Mouse (Mus musculus): ENCODE data around the gene Ly6g6f. TPM values are rescaled to one million over a fixed set of nuclear protein-coding genes. Genes with fewer than 3 reads are reported as not detected.

The Ly6g6f gene
- polyA plus RNA-seq, 1 experiment from 2014 or later: 1.0 TPM

GRCm38 (mm10) chr17:35076507-35077176 is 8.8 kb downstream of the Ly6g6f start, which contains the start of gene Ly6g6e:
Gene Ly6g6e, plus strand, starts transcription at chr17:35076902.
- H3K4me1 ChIP-seq: peaks cover 29% of the 10 kb centered on the region
- no peaks in the 10 kb centered on the region for H3K36me3 ChIP-seq
- H3K27me3 ChIP-seq (replicated peaks): peaks cover 15% of the 10 kb centered on the region
- H3K9ac ChIP-seq: peak within 1 kb of the TSS; percentile 70
- H3K4me2 ChIP-seq: peak within 1 kb of the TSS; percentile 67
- H3K9me3 ChIP-seq: peaks cover 2% of the 10 kb centered on the region; the same call in 1 of the 2 replicates
- 36% methylated on average over 10 of the region's 10 CpGs for WGBS
- peak within 1 kb of the TSS; percentile 41 for H3K4me3 ChIP-seq
- H3K27ac ChIP-seq (replicated peaks): peak within 1 kb of the TSS; percentile 13; the same call in 1 of the 2 replicates
- no peak for ATAC-seq (ENCODE audit: extremely low read depth, insufficient number of reproducible peaks, low FRiP score, low TSS enrichment)

DNA sequence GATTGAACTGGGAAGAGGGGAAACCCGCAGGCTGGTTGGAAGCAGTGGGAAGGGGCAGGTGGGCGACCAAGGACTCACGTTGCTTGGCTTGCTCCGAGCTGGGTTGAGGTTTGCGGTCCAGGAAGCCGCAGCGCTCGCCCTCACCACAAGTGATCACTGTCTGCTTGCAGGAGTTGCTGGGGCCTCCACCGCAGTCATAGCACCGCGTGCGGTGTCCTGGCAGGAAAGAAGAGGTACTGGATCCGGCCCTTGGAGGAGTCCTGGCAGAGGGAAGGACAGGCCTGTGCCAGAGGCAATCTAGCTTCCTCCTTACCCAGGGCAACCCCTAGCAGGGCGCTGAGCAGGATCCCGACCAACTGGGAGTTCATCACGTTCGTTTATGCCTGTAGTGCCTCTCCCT is 11.3 kb downstream of the Ly6g6f start:
- Histone ChIP-seq H3K4me1 (peaks cover 22% of the 10 kb centered on the region), H3K27ac (replicated peaks) (no peak overlapping the region), H3K9ac (0 out of 2 replicates have a peak overlapping the region, but pooled peaks have one; percentile 37), H3K4me3 (no peak overlapping the region), H3K9me3 (peaks cover 2% of the 10 kb centered on the region; the same call in 1 of the 2 replicates), H3K36me3 (no peaks in the 10 kb centered on the region), H3K27me3 (replicated peaks) (peaks cover 11% of the 10 kb centered on the region), H3K4me2 (no peak overlapping the region)
- whole genome bisulfite sequencing: 49% methylated on average over 17 of the region's 17 CpGs
- no peak for ATAC-seq (ENCODE audit: extremely low read depth, insufficient number of reproducible peaks, low FRiP score, low TSS enrichment)

DNA sequence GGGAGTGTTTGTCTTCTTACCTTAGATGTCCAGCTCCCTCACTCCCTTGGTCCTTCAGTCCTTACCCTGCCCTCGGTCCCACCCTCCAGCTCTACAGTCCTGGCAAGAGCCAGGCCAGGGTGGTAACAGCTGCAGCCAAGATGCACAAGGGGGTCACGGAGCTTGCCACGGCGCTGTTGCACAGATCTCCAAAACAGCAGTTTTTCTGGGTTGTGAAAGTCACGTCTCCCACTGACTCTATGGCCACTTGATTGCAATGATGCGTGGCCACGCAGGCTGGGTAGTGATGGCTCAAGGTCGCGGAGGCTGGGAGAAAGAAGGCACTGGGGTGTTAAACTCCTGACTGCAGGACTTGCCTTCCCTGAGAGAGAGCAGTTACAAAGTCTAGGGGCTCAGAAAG is 14.0 kb downstream of the Ly6g6f start:
- Histone ChIP-seq H3K4me3 (no peak overlapping the region), H3K9ac (no peak overlapping the region), H3K4me1 (peaks cover 6% of the 10 kb centered on the region; the same call in 1 of the 2 replicates), H3K27ac (replicated peaks) (no peak overlapping the region), H3K4me2 (no peak overlapping the region), H3K36me3 (no peaks in the 10 kb centered on the region), H3K27me3 (replicated peaks) (peaks cover 32% of the 10 kb centered on the region), H3K9me3 (peaks cover 2% of the 10 kb centered on the region; the same call in 1 of the 2 replicates)
- WGBS: 71% methylated on average over 9 of the region's 9 CpGs
- no peak for ATAC-seq (ENCODE audit: extremely low read depth, insufficient number of reproducible peaks, low FRiP score, low TSS enrichment)

GRCm38 (mm10) chr17:35070556-35071229 is 14.7 kb downstream of the Ly6g6f start:
- ATAC-seq (ENCODE audit: extremely low read depth, insufficient number of reproducible peaks, low FRiP score, low TSS enrichment): no peak
- Histone ChIP-seq H3K4me2 (no peak overlapping the region), H3K4me3 (no peak overlapping the region), H3K9me3 (peaks cover 2% of the 10 kb centered on the region; the same call in 1 of the 2 replicates), H3K36me3 (no peaks in the 10 kb centered on the region), H3K4me1 (peaks cover 11% of the 10 kb centered on the region), H3K27ac (replicated peaks) (no peak overlapping the region), H3K9ac (no peak overlapping the region), H3K27me3 (replicated peaks) (peaks cover 40% of the 10 kb centered on the region)
- WGBS: 38% methylated on average over 6 of the region's 6 CpGs

DNA sequence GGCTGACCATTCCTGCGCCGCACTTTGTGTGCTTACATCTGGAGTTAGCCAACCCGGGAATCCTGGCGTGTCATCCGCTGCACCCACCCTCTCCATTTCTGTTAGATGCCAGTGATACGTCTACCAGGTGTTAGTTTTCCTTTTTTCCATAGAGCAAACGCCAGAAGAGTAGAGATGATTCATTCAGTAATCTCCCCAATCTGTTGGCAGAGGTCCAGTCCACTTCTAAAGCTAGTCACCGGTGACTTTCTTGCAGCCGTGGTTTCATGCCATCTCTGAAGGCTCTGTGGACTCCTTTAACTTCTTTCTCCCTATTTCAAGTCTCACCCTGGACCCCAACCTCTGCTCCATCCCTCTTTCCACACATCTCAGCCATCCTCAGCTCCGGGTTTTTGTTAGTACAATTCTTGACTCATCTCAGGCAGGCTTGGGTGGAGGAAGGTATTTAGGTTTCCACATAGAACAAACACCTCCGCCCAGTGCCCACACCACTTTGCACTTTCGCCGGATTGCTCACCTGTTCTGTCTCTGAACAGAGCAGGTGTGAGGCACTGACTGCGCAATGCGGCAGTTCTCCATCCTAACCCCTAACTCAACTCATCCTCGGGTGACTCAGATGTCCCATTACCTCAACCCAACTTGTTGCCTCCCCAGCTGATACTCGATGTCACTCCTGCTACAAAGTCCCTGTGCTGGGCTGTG is 17.0 kb downstream of the Ly6g6f start:
- peaks cover 63% of the 10 kb centered on the region for H3K27me3 ChIP-seq (replicated peaks)

DNA sequence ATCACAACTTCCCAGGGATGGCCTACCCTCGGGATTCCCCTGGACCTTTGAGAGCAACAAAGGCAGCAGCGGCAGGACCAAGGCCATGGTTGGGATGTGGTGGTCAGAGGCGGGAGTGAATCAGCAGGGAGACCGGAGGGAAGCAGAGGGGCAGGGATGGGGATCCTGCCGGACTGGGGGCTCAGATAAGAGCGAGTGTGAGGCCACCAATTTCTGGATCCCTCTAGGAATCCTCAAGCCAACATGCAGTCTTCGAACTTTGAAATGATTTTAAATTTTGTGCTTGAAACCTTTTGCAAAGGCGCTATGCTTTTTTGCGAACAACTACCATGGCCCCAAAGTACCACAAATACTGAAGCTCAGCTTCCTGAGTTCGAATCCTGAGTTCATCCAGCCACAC is 19.3 kb downstream of the Ly6g6f start, which contains the start of gene Mpig6b:
Gene Mpig6b, minus strand, starts transcription at position 101 of the 400 bp plus-strand sequence.
- peak within 1 kb of the TSS; percentile 71 for H3K9ac ChIP-seq
- H3K36me3 ChIP-seq: peaks cover 23% of the 10 kb centered on the region
- no peak for ATAC-seq (ENCODE audit: extremely low read depth, insufficient number of reproducible peaks, low FRiP score, low TSS enrichment)
- peaks cover 35% of the 10 kb centered on the region for H3K4me1 ChIP-seq
- peak within 1 kb of the TSS; percentile 77 for H3K4me2 ChIP-seq
- H3K27me3 ChIP-seq (replicated peaks): peaks cover 67% of the 10 kb centered on the region
- H3K4me3 ChIP-seq: peak within 1 kb of the TSS; percentile 47
- no peak within 1 kb of the TSS for H3K27ac ChIP-seq (replicated peaks)
- H3K9me3 ChIP-seq: no peaks in the 10 kb centered on the region
- 38% methylated on average over 10 of the region's 10 CpGs for WGBS

More for the DNA sequence above, 17.0 kb downstream of the Ly6g6f start:
- H3K36me3 ChIP-seq: 0 out of 2 replicates have a peak, but pooled peaks cover under 1% of the 10 kb centered on the region
- H3K9ac ChIP-seq: no peak overlapping the region
- H3K4me3 ChIP-seq: no peak overlapping the region
- WGBS: 69% methylated on average over 17 of the region's 17 CpGs
- H3K4me2 ChIP-seq: no peak overlapping the region
- peaks cover 28% of the 10 kb centered on the region for H3K4me1 ChIP-seq
- no peak for ATAC-seq (ENCODE audit: extremely low read depth, insufficient number of reproducible peaks, low FRiP score, low TSS enrichment)
- no peak overlapping the region for H3K27ac ChIP-seq (replicated peaks)
- H3K9me3 ChIP-seq: no peaks in the 10 kb centered on the region

DNA sequence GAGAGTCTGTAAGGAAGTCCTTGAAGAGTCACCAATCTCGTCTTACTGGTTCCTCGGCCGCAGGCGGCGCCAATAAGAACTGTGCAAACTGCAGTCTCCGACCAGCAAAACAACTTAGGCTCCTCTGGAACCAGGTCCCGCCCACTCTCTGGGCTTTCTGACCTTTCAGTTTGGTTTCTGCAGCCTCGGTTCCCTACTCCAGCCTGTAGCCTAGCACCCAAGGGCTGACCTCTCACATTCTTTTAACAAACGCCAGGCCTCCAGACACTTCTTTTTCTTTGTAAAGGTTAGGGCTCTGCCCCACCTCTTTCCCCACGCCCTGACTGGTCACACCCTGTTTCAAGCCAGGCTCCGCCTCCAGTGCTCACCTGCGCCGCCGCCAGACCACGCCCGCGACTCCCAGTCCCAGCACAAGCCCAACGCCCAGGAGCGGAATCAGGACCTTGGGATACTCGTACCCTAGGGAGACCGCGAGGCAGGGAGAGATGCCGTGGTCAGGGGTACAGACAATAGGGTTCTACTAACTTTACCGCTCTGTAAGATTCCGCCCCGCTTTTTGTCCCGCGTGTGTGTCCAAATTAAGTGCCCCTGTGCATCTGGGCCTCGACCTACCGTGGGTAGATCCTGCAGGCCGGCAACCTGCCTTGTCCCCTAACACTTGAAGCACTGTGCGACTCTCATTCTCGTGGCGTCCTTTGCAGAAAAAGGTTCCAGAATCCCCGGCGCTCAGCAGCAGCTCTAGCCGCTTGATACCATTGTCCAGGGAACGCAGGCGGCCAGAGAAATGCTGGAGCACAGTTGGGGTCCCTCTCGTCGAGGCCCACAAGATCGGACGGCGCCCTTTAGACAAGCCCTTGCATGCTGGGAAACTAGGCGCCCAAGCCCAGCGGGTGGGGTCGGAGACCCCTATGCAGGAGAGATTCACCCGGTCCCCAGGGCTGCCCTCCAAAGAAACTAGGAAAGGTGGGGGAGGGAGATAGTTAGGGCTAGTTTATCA is 20.2 kb downstream of the Ly6g6f start, which contains the start of gene Ly6g6c:
Gene Ly6g6c, plus strand, starts transcription at position 438 of the 997 bp plus-strand sequence.
- peak within 1 kb of the TSS; percentile 77 for H3K4me2 ChIP-seq
- ATAC-seq (ENCODE audit: extremely low read depth, insufficient number of reproducible peaks, low FRiP score, low TSS enrichment): no peak; the same call in 1 of the 2 replicates
- H3K27ac ChIP-seq (replicated peaks): no peak within 1 kb of the TSS; the same call in 1 of the 2 replicates
- H3K4me3 ChIP-seq: peak within 1 kb of the TSS; percentile 47
- H3K9ac ChIP-seq: peak within 1 kb of the TSS; percentile 71
- H3K36me3 ChIP-seq: peaks cover 30% of the 10 kb centered on the region
- no peaks in the 10 kb centered on the region for H3K9me3 ChIP-seq
- 2% methylated on average over 48 of the region's 48 CpGs for WGBS
- peaks cover 37% of the 10 kb centered on the region for H3K4me1 ChIP-seq
- H3K27me3 ChIP-seq (replicated peaks): peaks cover 67% of the 10 kb centered on the region

DNA sequence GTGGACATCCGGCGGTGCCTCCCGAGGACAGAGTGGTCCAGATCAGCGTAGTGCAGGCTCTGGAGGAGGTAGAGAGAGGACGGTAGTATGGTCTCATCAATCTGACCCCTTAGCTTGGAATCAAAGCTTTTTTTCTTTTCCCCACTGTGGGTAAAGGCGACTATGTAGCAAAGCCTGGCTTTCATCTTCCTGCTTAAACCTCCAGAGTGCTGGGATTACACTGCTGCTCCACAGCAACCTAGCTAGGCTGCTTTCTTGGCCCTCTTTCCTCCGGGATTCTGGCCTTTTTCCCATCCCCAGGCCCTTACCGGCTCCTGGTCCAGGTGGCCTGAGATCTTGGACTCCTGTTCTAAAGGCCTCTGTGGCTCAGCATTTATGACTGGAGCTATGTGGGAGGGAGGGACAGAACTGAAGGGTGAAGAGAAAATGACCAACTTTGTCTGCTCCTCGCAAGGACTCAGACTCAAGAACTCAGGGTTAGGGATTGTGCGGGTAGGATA is 21.0 kb downstream of the Ly6g6f start:
- no peak for ATAC-seq (ENCODE audit: extremely low read depth, insufficient number of reproducible peaks, low FRiP score, low TSS enrichment)

GRCm38 (mm10) chr17:35063466-35063865 is 21.9 kb downstream of the Ly6g6f start:
- Histone ChIP-seq H3K4me2 (no peak overlapping the region), H3K27ac (replicated peaks) (no peak overlapping the region)
- WGBS: 74% methylated on average over 3 of the region's 3 CpGs

More for the DNA sequence above, 21.0 kb downstream of the Ly6g6f start:
- Histone ChIP-seq H3K27ac (replicated peaks) (no peak overlapping the region; the same call in 1 of the 2 replicates), H3K27me3 (replicated peaks) (peaks cover 65% of the 10 kb centered on the region), H3K4me1 (peaks cover 43% of the 10 kb centered on the region), H3K9me3 (no peaks in the 10 kb centered on the region), H3K9ac (peak overlapping the region; percentile 71), H3K4me3 (peak overlapping the region; percentile 47), H3K4me2 (peak overlapping the region; percentile 77), H3K36me3 (peaks cover 30% of the 10 kb centered on the region)
- WGBS: 25% methylated on average over 10 of the region's 10 CpGs

DNA sequence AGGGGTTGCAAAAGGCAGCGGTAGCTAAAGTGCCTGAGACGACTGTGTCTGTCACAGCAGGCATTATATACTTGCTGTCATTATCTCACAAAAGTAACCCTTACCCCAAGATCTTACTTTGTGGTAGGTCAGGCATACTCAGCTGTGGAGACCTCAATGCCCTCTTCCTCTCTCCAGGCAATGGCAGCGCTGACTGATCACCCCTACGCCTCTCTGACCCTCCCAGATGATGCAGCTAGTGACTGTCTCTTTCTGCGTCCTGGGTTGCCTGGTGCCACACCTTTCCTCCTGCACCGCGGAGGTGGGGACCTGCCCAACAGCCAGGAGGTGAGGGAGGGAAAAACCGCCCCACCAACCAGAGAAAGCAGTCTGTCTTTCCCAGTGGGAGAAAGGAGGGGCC is 24.1 kb downstream of the Ly6g6f start:
- Histone ChIP-seq H3K4me1 (peaks cover 52% of the 10 kb centered on the region), H3K4me2 (no peak overlapping the region), H3K27me3 (replicated peaks) (peaks cover 33% of the 10 kb centered on the region), H3K27ac (replicated peaks) (no peak overlapping the region), H3K36me3 (peaks cover 53% of the 10 kb centered on the region), H3K9me3 (no peaks in the 10 kb centered on the region), H3K9ac (0 out of 2 replicates have a peak overlapping the region, but pooled peaks have one; percentile 28), H3K4me3 (no peak overlapping the region; the same call in 1 of the 2 replicates)
- ATAC-seq (ENCODE audit: extremely low read depth, insufficient number of reproducible peaks, low FRiP score, low TSS enrichment): no peak
- 75% methylated on average over 8 of the region's 8 CpGs for WGBS

More at GRCm38 (mm10) chr17:35063466-35063865, 21.9 kb downstream of the Ly6g6f start:
- Histone ChIP-seq H3K4me1 (peaks cover 46% of the 10 kb centered on the region), H3K9ac (no peak overlapping the region), H3K4me3 (no peak overlapping the region), H3K9me3 (no peaks in the 10 kb centered on the region), H3K27me3 (replicated peaks) (peaks cover 55% of the 10 kb centered on the region), H3K36me3 (peaks cover 32% of the 10 kb centered on the region)
- no peak for ATAC-seq (ENCODE audit: extremely low read depth, insufficient number of reproducible peaks, low FRiP score, low TSS enrichment)
